Comparison of ENCODE assay signal across 9 mouse cellular contexts in genomic region chr6:82723321-82723720, GRCm38 (mm10). TPM values are rescaled to one million over a fixed set of nuclear protein-coding genes. Genes with fewer than 3 reads are reported as not detected.
DNase-seq lines count a peak whose midpoint lies in the region; TF ChIP-seq lines count a peak whose summit lies in the region.
"Had no signal": no experiment of that assay in that cellular context is flagged by ENCODE, and none has a peak within 500 bp of the region (broad histone marks: within the 10 kb centered on the region; RNA-seq: fewer than 3 reads in every experiment).

No protein-coding gene starts in this region.

- peaks cover 6% of the 10 kb centered on the region; the same call in 1 of the 2 replicates for H3K4me1 ChIP-seq in embryonic fibroblast, embryonic 13.5 days (ENCODE audit: control insufficient read depth, insufficient read depth, low read length)

- DNase-seq in gastrocnemius, adult 2 months: peak; percentile 10
- DNase-seq in gastrocnemius, postnatal 10 days: no peak
- peak; percentile 75 for DNase-seq in 3T3-L1 (ENCODE audit: low read depth, low spot score)
- peak; percentile 68 for DNase-seq in lung, postnatal 10 days
- DNase-seq in adrenal gland, postnatal 4 days (ENCODE audit: low spot score in 2 of 2): no peak
- DNase-seq in right cerebral cortex, postnatal 10 days (ENCODE audit: low spot score in 2 of 2): no peak
- DNase-seq in spleen, adult 18-20 months: no peak
- DNase-seq: thymus, postnatal 14 days had no signal

- TF ChIP-seq POLR2A in embryonic fibroblast, embryonic 13.5 days (IDR thresholded peaks at IDR 0.05; ENCODE audit: low read depth, low read length): no peak

- no peak overlapping the region for H3K27ac ChIP-seq in gastrocnemius, adult 2 months
- peak overlapping the region; percentile 56 for H3K27ac ChIP-seq in embryonic fibroblast, embryonic 13.5 days (ENCODE audit: insufficient read depth, low read length)

- intact Hi-C loops in gastrocnemius, adult 2 months (cut with DNase I): no loop called here

- TF ChIP-seq CTCF in gastrocnemius, adult 2 months (IDR thresholded peaks at IDR 0.05): no peak
- no peak for TF ChIP-seq CTCF in embryonic fibroblast, embryonic 13.5 days (IDR thresholded peaks at IDR 0.05; ENCODE audit: borderline replicate concordance, insufficient read depth, low read length)

- H3K4me3 ChIP-seq in gastrocnemius, adult 2 months: no peak overlapping the region
- no peak overlapping the region for H3K4me3 ChIP-seq in embryonic fibroblast, embryonic 13.5 days (ENCODE audit: insufficient read depth, low read length)

RNA-seq across cellular contexts. Expression of gene Pole4, which starts 18.2 kb away (rescaled TPM):
- 10 to 100 TPM; 16.7 to 18.4 TPM for total RNA-seq in gastrocnemius, adult 2 months (2021)
- 10 to 100 TPM; 26.1 to 28.9 TPM for total RNA-seq in gastrocnemius, postnatal 10 days (2021)
- 54.9 and 75.0 TPM in 2 replicates for polyA plus RNA-seq in embryonic fibroblast, embryonic 13.5 days (2011; ENCODE audit: insufficient read length, low read depth, missing spikeins)
- 10 to 100 TPM; 40.0 to 41.0 TPM for total RNA-seq in adrenal gland, postnatal 4 days (2021)

RNA-seq across cellular contexts. Expression of gene Hk2, which starts 50.9 kb away (rescaled TPM):
- total RNA-seq in gastrocnemius, adult 2 months (2021): 100 to 1,000 TPM; 243 to 313 TPM
- total RNA-seq in gastrocnemius, postnatal 10 days (2021): 10 to 100 TPM; 50.0 to 61.7 TPM
- 26.2 and 30.8 TPM in 2 replicates for polyA plus RNA-seq in embryonic fibroblast, embryonic 13.5 days (2011; ENCODE audit: insufficient read length, low read depth, missing spikeins)
- 10 to 100 TPM; 16.3 to 19.8 TPM for total RNA-seq in adrenal gland, postnatal 4 days (2021)

Comparison
In these comparisons a context has a peak if more than half of its experiments do, and no peak if none do; other contexts are left out.
1. DNase-seq: peak in gastrocnemius, adult 2 months (single experiment), 3T3-L1 (single experiment) and lung, postnatal 10 days (single experiment); none in gastrocnemius, postnatal 10 days (single experiment), adrenal gland, postnatal 4 days (0 of 2), right cerebral cortex, postnatal 10 days (0 of 2) and spleen, adult 18-20 months (0 of 2).